ENCODE assay signal across 8 mouse cellular contexts in the genomic region with DNA sequence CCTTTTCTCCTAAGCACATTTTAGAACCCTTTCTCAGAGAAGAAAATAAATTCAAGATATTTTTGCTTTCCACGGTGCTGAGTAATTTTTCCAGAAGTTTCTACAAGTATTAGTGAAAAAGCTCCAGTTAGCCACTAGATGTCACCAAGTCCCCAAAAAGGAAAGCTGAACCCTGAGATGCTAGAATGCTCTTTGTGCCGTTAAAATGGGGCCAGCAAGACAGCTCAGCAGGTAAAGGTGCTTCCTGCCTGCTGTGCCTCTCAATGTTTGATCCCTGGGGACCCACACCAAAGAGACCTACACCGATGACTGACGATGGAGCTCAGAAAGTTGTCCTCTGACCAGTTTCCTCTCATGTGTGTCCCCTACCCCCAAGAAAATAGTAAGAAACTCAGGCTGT. TPM values are rescaled to one million over a fixed set of nuclear protein-coding genes. Genes with fewer than 3 reads are reported as not detected.
DNase-seq lines count a peak whose midpoint lies in the region; ATAC-seq and TF ChIP-seq lines count a peak whose summit lies in the region.

No protein-coding gene starts in this region.

- no peak for ATAC-seq in hindbrain, embryonic 14.5 days (ENCODE audit: low FRiP score)
- no peak for ATAC-seq in hindbrain, embryonic 16.5 days
- ATAC-seq in monocyte, adult 5-6 weeks (replicated peaks; ENCODE audit: insufficient number of reproducible peaks, low FRiP score, low TSS enrichment, poor library complexity, severe bottlenecking), result no peak
- ATAC-seq in neural tube, embryonic 15.5 days (ENCODE audit: low FRiP score), result no peak

- H3K27ac ChIP-seq in hindbrain, embryonic 14.5 days, result no peak overlapping the region
- H3K27ac ChIP-seq in hindbrain, embryonic 16.5 days (ENCODE audit: low read depth, low read length), result no peak overlapping the region
- H3K27ac ChIP-seq in thymus, adult 2 months (ENCODE audit: control insufficient read depth, insufficient read depth, low read length), result no peak overlapping the region
- H3K27ac ChIP-seq in neural tube, embryonic 15.5 days (replicated peaks), result no peak overlapping the region

- TF ChIP-seq POLR2A in thymus, adult 2 months (IDR thresholded peaks at IDR 0.05; ENCODE audit: control insufficient read depth, extremely low read depth, insufficient read depth, low read length, poor library complexity), result no peak

- no peak overlapping the region for H3K9ac ChIP-seq in hindbrain, embryonic 14.5 days
- H3K9ac ChIP-seq in hindbrain, embryonic 16.5 days (ENCODE audit: low read depth, low read length), result no peak overlapping the region
- H3K9ac ChIP-seq in neural tube, embryonic 15.5 days (replicated peaks), result no peak overlapping the region

- H3K36me3 ChIP-seq in hindbrain, embryonic 14.5 days (replicated peaks; ENCODE audit: control insufficient read depth, insufficient read depth), result 0 out of 2 replicates have a peak, but pooled peaks cover 4% of the 10 kb centered on the region
- H3K36me3 ChIP-seq in hindbrain, embryonic 16.5 days (ENCODE audit: control insufficient read depth, insufficient read depth, low read length), result no peaks in the 10 kb centered on the region
- H3K36me3 ChIP-seq in thymus, adult 2 months (ENCODE audit: control insufficient read depth, insufficient read depth, low read length), result 0 out of 2 replicates have a peak, but pooled peaks cover 4% of the 10 kb centered on the region
- H3K36me3 ChIP-seq in neural tube, embryonic 15.5 days, result no peaks in the 10 kb centered on the region

- H3K4me1 ChIP-seq in hindbrain, embryonic 14.5 days (replicated peaks; ENCODE audit: control insufficient read depth, insufficient read depth, low read length), result no peaks in the 10 kb centered on the region
- H3K4me1 ChIP-seq in hindbrain, embryonic 16.5 days (ENCODE audit: control insufficient read depth, insufficient read depth, low read depth, low read length), result no peaks in the 10 kb centered on the region
- H3K4me1 ChIP-seq in thymus, adult 2 months (replicated peaks; ENCODE audit: control insufficient read depth, insufficient read depth, low read length), result peaks cover 6% of the 10 kb centered on the region
- no peaks in the 10 kb centered on the region for H3K4me1 ChIP-seq in neural tube, embryonic 15.5 days

- DNase-seq in hindbrain, embryonic 14.5 days (ENCODE audit: low spot score), result peak; percentile 72
- DNase-seq in thymus, adult 2 months, result peak; percentile 9
- DNase-seq in thymus, adult 18-20 months, result no peak
- peak; percentile 60 for DNase-seq in induced T-regulatory cell, adult 2 months (ENCODE audit: low read depth)
- DNase-seq in urinary bladder, postnatal 36 days (ENCODE audit: low spot score in 2 of 2), result no peak

- no peaks in the 10 kb centered on the region for H3K9me3 ChIP-seq in hindbrain, embryonic 14.5 days (ENCODE audit: control insufficient read depth, low read length)
- no peaks in the 10 kb centered on the region for H3K9me3 ChIP-seq in hindbrain, embryonic 16.5 days (ENCODE audit: control insufficient read depth, low read length)
- H3K9me3 ChIP-seq in neural tube, embryonic 15.5 days (replicated peaks), result no peaks in the 10 kb centered on the region

- no peak overlapping the region for H3K4me3 ChIP-seq in hindbrain, embryonic 14.5 days (replicated peaks; ENCODE audit: low read length)
- no peak overlapping the region for H3K4me3 ChIP-seq in hindbrain, embryonic 16.5 days (ENCODE audit: low read length)
- H3K4me3 ChIP-seq in thymus, adult 2 months (ENCODE audit: control insufficient read depth, insufficient read depth, low read length), result no peak overlapping the region
- H3K4me3 ChIP-seq in neural tube, embryonic 15.5 days (replicated peaks), result no peak overlapping the region

- TF ChIP-seq CTCF in thymus, adult 2 months (IDR thresholded peaks at IDR 0.05; ENCODE audit: borderline replicate concordance, control insufficient read depth, extremely low read depth, insufficient read depth, low read length, poor library complexity), result no peak

- no peaks in the 10 kb centered on the region for H3K27me3 ChIP-seq in hindbrain, embryonic 14.5 days (ENCODE audit: control insufficient read depth, insufficient read depth, low read length)
- H3K27me3 ChIP-seq in hindbrain, embryonic 16.5 days (replicated peaks; ENCODE audit: control insufficient read depth, insufficient read depth, low read length), result no peaks in the 10 kb centered on the region
- no peaks in the 10 kb centered on the region for H3K27me3 ChIP-seq in thymus, adult 2 months (ENCODE audit: control insufficient read depth, insufficient read depth, low read length)
- no peaks in the 10 kb centered on the region for H3K27me3 ChIP-seq in neural tube, embryonic 15.5 days (replicated peaks)

- H3K4me2 ChIP-seq in hindbrain, embryonic 14.5 days (replicated peaks), result no peak overlapping the region
- no peak overlapping the region for H3K4me2 ChIP-seq in hindbrain, embryonic 16.5 days (ENCODE audit: low read length)
- no peak overlapping the region for H3K4me2 ChIP-seq in neural tube, embryonic 15.5 days

- 42% methylated on average over 4 of the region's 4 CpGs for WGBS in hindbrain, embryonic 14.5 days
- WGBS in hindbrain, embryonic 16.5 days, result 31% methylated on average over 4 of the region's 4 CpGs
- WGBS in thymus, adult 2 months, result 6% methylated on average over 4 of the region's 4 CpGs
- WGBS in neural tube, embryonic 15.5 days, result 42% methylated on average over 4 of the region's 4 CpGs

RNA-seq across cellular contexts. Expression of gene Hnrnph2, which starts 8.5 kb away (rescaled TPM):
- polyA plus RNA-seq in hindbrain, embryonic 14.5 days (2014; fragmentation: Nextera tagmentation; extraction: Ambion mirVana), result 90.2 and 102 TPM in 2 replicates
- polyA plus RNA-seq in hindbrain, embryonic 16.5 days (2015; fragmentation: Nextera tagmentation; extraction: Ambion mirVana), result 140 and 141 TPM in 2 replicates
- polyA plus RNA-seq in thymus, adult 2 months (2012; rRNA removed), result 15.9 and 18.2 TPM in 2 replicates
- 217 to 274 TPM (median 232 TPM) in 3 replicates for total RNA-seq in monocyte, adult 5-6 weeks (2017)
- polyA plus RNA-seq in neural tube, embryonic 15.5 days (2015; fragmentation: Nextera tagmentation; extraction: Ambion mirVana), result 134 and 144 TPM in 2 replicates

RNA-seq across cellular contexts. Expression of gene Gla, which starts 8.5 kb away (rescaled TPM):
- polyA plus RNA-seq in hindbrain, embryonic 14.5 days (2014; fragmentation: Nextera tagmentation; extraction: Ambion mirVana), result 2.4 and 4.1 TPM in 2 replicates
- polyA plus RNA-seq in hindbrain, embryonic 16.5 days (2015; fragmentation: Nextera tagmentation; extraction: Ambion mirVana), result 3.9 and 4.7 TPM in 2 replicates
- 2.0 TPM in 2 replicates for polyA plus RNA-seq in thymus, adult 2 months (2012; rRNA removed)
- 10.8 to 17.9 TPM (median 14.2 TPM) in 3 replicates for total RNA-seq in monocyte, adult 5-6 weeks (2017)
- 4.1 and 7.2 TPM in 2 replicates for polyA plus RNA-seq in neural tube, embryonic 15.5 days (2015; fragmentation: Nextera tagmentation; extraction: Ambion mirVana)

RNA-seq across cellular contexts. Expression of gene Rpl36a, which starts 24.0 kb away (rescaled TPM):
- 187 and 221 TPM in 2 replicates for polyA plus RNA-seq in hindbrain, embryonic 14.5 days (2014; fragmentation: Nextera tagmentation; extraction: Ambion mirVana)
- polyA plus RNA-seq in hindbrain, embryonic 16.5 days (2015; fragmentation: Nextera tagmentation; extraction: Ambion mirVana), result 142 and 149 TPM in 2 replicates
- polyA plus RNA-seq in thymus, adult 2 months (2012; rRNA removed), result 157 and 177 TPM in 2 replicates
- total RNA-seq in monocyte, adult 5-6 weeks (2017), result 764 to 1,331 TPM (median 951 TPM) in 3 replicates
- polyA plus RNA-seq in neural tube, embryonic 15.5 days (2015; fragmentation: Nextera tagmentation; extraction: Ambion mirVana), result 184 and 216 TPM in 2 replicates

RNA-seq across cellular contexts. Expression of gene Btk, which starts 26.1 kb away (rescaled TPM):
- 0.29 TPM in 1 of 2 replicates, not detected in the other for polyA plus RNA-seq in hindbrain, embryonic 14.5 days (2014; fragmentation: Nextera tagmentation; extraction: Ambion mirVana)
- polyA plus RNA-seq in hindbrain, embryonic 16.5 days (2015; fragmentation: Nextera tagmentation; extraction: Ambion mirVana), result 0.48 and 0.51 TPM in 2 replicates
- polyA plus RNA-seq in thymus, adult 2 months (2012; rRNA removed), result 1.4 and 1.5 TPM in 2 replicates
- 35.8 to 82.3 TPM (median 41.6 TPM) in 3 replicates for total RNA-seq in monocyte, adult 5-6 weeks (2017)
- polyA plus RNA-seq in neural tube, embryonic 15.5 days (2015; fragmentation: Nextera tagmentation; extraction: Ambion mirVana), result 0.75 and 2.6 TPM in 2 replicates

Comparison
In these comparisons a context has a peak if more than half of its experiments do, and no peak if none do; other contexts are left out.
1. DNase-seq: peak in hindbrain, embryonic 14.5 days (single experiment), thymus, adult 2 months (single experiment) and induced T-regulatory cell, adult 2 months (single experiment); none in thymus, adult 18-20 months (0 of 2) and urinary bladder, postnatal 36 days (0 of 2).